Comparison of ENCODE assay signal across 9 mouse cellular contexts in the genomic region with DNA sequence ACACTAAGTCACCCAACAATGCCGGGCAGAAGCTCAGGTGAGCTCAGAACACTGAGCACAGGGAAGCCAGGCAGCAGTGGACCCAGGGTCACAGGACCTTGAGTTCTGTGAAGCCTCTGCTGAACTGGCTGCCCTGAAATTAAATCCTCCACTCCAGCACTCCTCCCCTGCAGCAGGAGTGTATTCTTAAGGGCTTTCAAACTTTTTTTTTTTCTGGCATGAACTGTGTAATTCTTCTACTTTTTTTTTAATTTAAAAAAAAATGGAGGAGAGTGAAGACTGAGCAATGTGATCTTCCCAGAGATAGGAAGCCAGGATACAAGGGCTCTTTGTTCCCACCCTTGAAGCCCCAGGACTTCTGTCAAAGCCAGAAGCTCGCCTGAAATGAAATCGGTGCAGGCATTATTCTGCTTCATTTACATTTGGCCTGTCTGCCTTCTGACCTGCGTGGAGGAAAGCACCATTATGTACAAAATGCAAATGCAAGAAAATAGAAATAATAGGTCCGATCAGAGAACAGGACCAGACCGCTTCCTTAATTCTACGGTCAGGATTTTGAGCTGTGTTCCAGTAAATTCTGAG.
DNase-seq lines count a peak whose midpoint lies in the region; ATAC-seq and TF ChIP-seq lines count a peak whose summit lies in the region.
"Had no signal": no experiment of that assay in that cellular context is flagged by ENCODE, and none has a peak within 500 bp of the region (broad histone marks: within the 10 kb centered on the region; RNA-seq: fewer than 3 reads in every experiment).

No protein-coding gene starts in this region.

- H3K9me3 ChIP-seq in heart, embryonic 16.5 days (replicated peaks; ENCODE audit: control insufficient read depth, low read length) = no peaks in the 10 kb centered on the region
- H3K9me3 ChIP-seq in embryonic facial prominence, embryonic 11.5 days (replicated peaks; ENCODE audit: control insufficient read depth, low read length) = no peaks in the 10 kb centered on the region
- H3K9me3 ChIP-seq in hindbrain, embryonic 16.5 days (ENCODE audit: control insufficient read depth, low read length) = no peaks in the 10 kb centered on the region
- no peaks in the 10 kb centered on the region for H3K9me3 ChIP-seq in midbrain, postnatal 0 days (ENCODE audit: low read length)
- H3K9me3 ChIP-seq in liver, embryonic 12.5 days (replicated peaks) = no peaks in the 10 kb centered on the region

- peaks cover 40% of the 10 kb centered on the region for H3K4me1 ChIP-seq in heart, embryonic 16.5 days (ENCODE audit: control insufficient read depth, insufficient read depth, low read length)
- peaks cover 7% of the 10 kb centered on the region for H3K4me1 ChIP-seq in embryonic facial prominence, embryonic 11.5 days (ENCODE audit: control insufficient read depth, insufficient read depth, low read length)
- peaks cover 24% of the 10 kb centered on the region for H3K4me1 ChIP-seq in hindbrain, embryonic 16.5 days (ENCODE audit: control insufficient read depth, insufficient read depth, low read depth, low read length)
- H3K4me1 ChIP-seq in midbrain, postnatal 0 days (ENCODE audit: insufficient read depth, low read length) = 0 out of 2 replicates have a peak, but pooled peaks cover 3% of the 10 kb centered on the region
- no peaks in the 10 kb centered on the region for H3K4me1 ChIP-seq in liver, embryonic 12.5 days

- intact Hi-C loops in left cerebral cortex, postnatal 36 days (cut with DNase I) = no loop called here

- H3K9ac ChIP-seq in heart, embryonic 16.5 days (ENCODE audit: low read length) = no peak overlapping the region; the same call in 1 of the 2 replicates
- peak overlapping the region; percentile 7; the same call in 1 of the 2 replicates for H3K9ac ChIP-seq in embryonic facial prominence, embryonic 11.5 days (replicated peaks; ENCODE audit: low read length)
- H3K9ac ChIP-seq in hindbrain, embryonic 16.5 days (ENCODE audit: low read depth, low read length) = no peak overlapping the region
- H3K9ac ChIP-seq in midbrain, postnatal 0 days (replicated peaks; ENCODE audit: low read length, poor library complexity, severe bottlenecking) = no peak overlapping the region
- H3K9ac ChIP-seq in liver, embryonic 12.5 days = no peak overlapping the region
- H3K9ac ChIP-seq: liver, embryonic 14.5 days had no signal

- no peak for TF ChIP-seq CTCF in midbrain, postnatal 0 days (IDR thresholded peaks at IDR 0.05)

- H3K27ac ChIP-seq in heart, embryonic 16.5 days (ENCODE audit: low read length) = peak overlapping the region; percentile 93
- H3K27ac ChIP-seq in embryonic facial prominence, embryonic 11.5 days (replicated peaks; ENCODE audit: low read depth, low read length) = peak overlapping the region; percentile 82
- peak overlapping the region; percentile 78 for H3K27ac ChIP-seq in hindbrain, embryonic 16.5 days (ENCODE audit: low read depth, low read length)
- peak overlapping the region; percentile 21; the same call in 1 of the 2 replicates for H3K27ac ChIP-seq in midbrain, postnatal 0 days (ENCODE audit: low read depth, low read length)
- no peak overlapping the region for H3K27ac ChIP-seq in liver, embryonic 12.5 days
- H3K27ac ChIP-seq: liver, embryonic 14.5 days had no signal

- no peak for DNase-seq in heart, postnatal 4 days
- DNase-seq in embryonic facial prominence, embryonic 11.5 days (ENCODE audit: low spot score) = peak; percentile 64
- peak; percentile 71 for DNase-seq in midbrain, postnatal 0 days (ENCODE audit: low spot score)
- no peak for DNase-seq in layer of hippocampus, postnatal 14 days (ENCODE audit: low spot score in 2 of 2)
- no peak for DNase-seq in left cerebral cortex, postnatal 36 days (ENCODE audit: low spot score in 2 of 2)

- WGBS in heart, embryonic 16.5 days = 58% methylated on average over 7 of the region's 7 CpGs
- WGBS in embryonic facial prominence, embryonic 11.5 days = 20% methylated on average over 7 of the region's 7 CpGs
- 17% methylated on average over 7 of the region's 7 CpGs for WGBS in hindbrain, embryonic 16.5 days
- 26% methylated on average over 7 of the region's 7 CpGs for WGBS in midbrain, postnatal 0 days
- WGBS in liver, embryonic 12.5 days (ENCODE audit: insufficient replicate concordance) = 50% methylated on average over 7 of the region's 7 CpGs

- H3K36me3 ChIP-seq in heart, embryonic 16.5 days (ENCODE audit: control insufficient read depth, insufficient read depth) = no peaks in the 10 kb centered on the region
- no peaks in the 10 kb centered on the region for H3K36me3 ChIP-seq in embryonic facial prominence, embryonic 11.5 days (replicated peaks; ENCODE audit: control insufficient read depth, insufficient read depth, low read depth, low read length)
- H3K36me3 ChIP-seq in hindbrain, embryonic 16.5 days (ENCODE audit: control insufficient read depth, insufficient read depth, low read length) = no peaks in the 10 kb centered on the region
- no peaks in the 10 kb centered on the region for H3K36me3 ChIP-seq in midbrain, postnatal 0 days (ENCODE audit: insufficient read depth, low read length)
- H3K36me3 ChIP-seq in liver, embryonic 12.5 days = no peaks in the 10 kb centered on the region

- peak overlapping the region; percentile 39; the same call in 1 of the 2 replicates for H3K4me2 ChIP-seq in heart, embryonic 16.5 days (ENCODE audit: low read depth, low read length)
- no peak overlapping the region for H3K4me2 ChIP-seq in embryonic facial prominence, embryonic 11.5 days (ENCODE audit: low read depth, low read length)
- H3K4me2 ChIP-seq in hindbrain, embryonic 16.5 days (ENCODE audit: low read length) = peak overlapping the region; percentile 29
- 0 out of 2 replicates have a peak overlapping the region, but pooled peaks have one; percentile 2 for H3K4me2 ChIP-seq in midbrain, postnatal 0 days (ENCODE audit: low read depth, low read length, poor library complexity, severe bottlenecking)
- no peak overlapping the region for H3K4me2 ChIP-seq in liver, embryonic 12.5 days

- no peak for ATAC-seq in heart, embryonic 16.5 days (replicated peaks; ENCODE audit: extremely low read depth, insufficient read depth, low FRiP score)
- no peak for ATAC-seq in embryonic facial prominence, embryonic 11.5 days (replicated peaks; ENCODE audit: insufficient number of reproducible peaks, low FRiP score, low TSS enrichment, low read depth)
- ATAC-seq in hindbrain, embryonic 16.5 days = peak; percentile 80
- no peak for ATAC-seq in midbrain, postnatal 0 days (ENCODE audit: low FRiP score)
- ATAC-seq in liver, embryonic 12.5 days = no peak

- no peaks in the 10 kb centered on the region for H3K27me3 ChIP-seq in heart, embryonic 16.5 days (ENCODE audit: control insufficient read depth, insufficient read depth, low read length)
- H3K27me3 ChIP-seq in embryonic facial prominence, embryonic 11.5 days (ENCODE audit: control insufficient read depth, insufficient read depth, low read length) = no peaks in the 10 kb centered on the region
- no peaks in the 10 kb centered on the region for H3K27me3 ChIP-seq in hindbrain, embryonic 16.5 days (replicated peaks; ENCODE audit: control insufficient read depth, insufficient read depth, low read length)
- H3K27me3 ChIP-seq in midbrain, postnatal 0 days (ENCODE audit: insufficient read depth, low read length) = 0 out of 2 replicates have a peak, but pooled peaks cover 3% of the 10 kb centered on the region
- H3K27me3 ChIP-seq in liver, embryonic 12.5 days (replicated peaks) = no peaks in the 10 kb centered on the region; the same call in none of the 2 replicates

- no peak overlapping the region for H3K4me3 ChIP-seq in heart, embryonic 16.5 days (ENCODE audit: low read length)
- no peak overlapping the region for H3K4me3 ChIP-seq in embryonic facial prominence, embryonic 11.5 days (ENCODE audit: low read depth, low read length)
- H3K4me3 ChIP-seq in hindbrain, embryonic 16.5 days (ENCODE audit: low read length) = no peak overlapping the region
- H3K4me3 ChIP-seq in midbrain, postnatal 0 days (ENCODE audit: low read depth, low read length) = no peak overlapping the region
- no peak overlapping the region for H3K4me3 ChIP-seq in liver, embryonic 12.5 days

Comparison
In these comparisons a context has a peak if more than half of its experiments do, and no peak if none do; other contexts are left out.
1. H3K4me2 ChIP-seq: peak in heart, embryonic 16.5 days (single experiment), hindbrain, embryonic 16.5 days (single experiment) and midbrain, postnatal 0 days (single experiment); none in embryonic facial prominence, embryonic 11.5 days (single experiment) and liver, embryonic 12.5 days (single experiment).
2. DNase-seq: peak in embryonic facial prominence, embryonic 11.5 days (single experiment) and midbrain, postnatal 0 days (single experiment); none in heart, postnatal 4 days (single experiment), layer of hippocampus, postnatal 14 days (0 of 2) and left cerebral cortex, postnatal 36 days (0 of 2).